Mouse (Mus musculus) T-cell, adult 2 months (primary cell): ENCODE measurements around the gene Wdr37.
"Not testable (repeated sequence)": the region's sequence is repeated elsewhere in the genome, so short reads cannot be mapped to it uniquely, and the experiment has no call there.

Experiments used
- DNase-seq: peaks from one replicate; pipeline ENCODE4 v3.0.0; 2022; ENCODE audit warnings: low spot score

Wdr37 gene

DNA sequence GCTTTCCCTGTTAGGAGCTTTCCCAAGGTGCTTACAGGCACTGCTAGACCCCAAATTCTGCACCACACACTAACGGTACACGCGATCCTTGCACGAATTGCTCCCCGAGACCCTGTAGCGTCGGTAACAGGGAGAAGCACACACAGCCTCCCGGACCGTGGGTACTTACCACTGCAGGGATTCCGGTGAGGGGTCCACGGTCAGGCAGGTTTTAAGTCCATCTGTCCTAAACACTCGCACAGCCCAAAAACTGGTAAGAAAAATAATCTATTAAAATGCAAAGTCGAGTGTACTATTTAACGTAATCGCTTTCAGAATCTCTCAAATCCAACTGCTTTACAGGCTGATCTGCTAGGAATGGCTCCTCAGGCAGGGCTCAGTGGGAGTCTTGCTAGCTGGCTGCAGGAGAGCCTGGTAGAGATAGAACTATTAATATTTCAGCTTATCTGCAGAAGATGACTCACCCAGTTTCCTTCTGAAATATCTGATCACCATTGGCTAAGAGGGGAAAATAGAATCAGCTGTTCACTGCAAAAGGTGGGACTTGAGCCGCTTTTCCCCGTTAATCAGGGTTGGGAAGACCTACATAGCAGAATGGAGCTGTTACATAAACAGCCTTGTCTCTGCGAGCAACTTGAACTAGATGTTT, at the start of gene Wdr37:
TSS of gene Wdr37 (minus strand) at position 596 of the 649 bp plus-strand sequence.
- no peak for DNase-seq

DNA sequence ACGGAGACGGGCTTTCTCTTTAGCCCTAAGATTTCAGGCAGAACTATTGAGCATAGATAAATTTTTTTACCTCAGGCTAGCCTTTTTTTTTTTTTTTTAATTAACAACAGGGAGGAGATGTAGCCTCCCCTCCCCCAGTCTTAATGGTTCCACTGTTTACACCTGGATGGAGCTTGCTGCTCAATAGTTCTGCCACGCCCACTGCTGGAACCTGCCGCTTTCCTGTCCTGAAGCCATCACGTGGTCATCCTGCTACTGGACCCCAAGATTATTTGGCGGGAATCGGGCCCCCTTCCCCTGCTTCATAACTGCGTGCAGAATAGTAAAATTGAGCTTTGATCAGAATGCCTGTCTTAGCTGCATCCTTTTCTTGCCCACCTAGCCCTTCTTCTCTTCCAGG, 42.2 kb upstream of the Wdr37 start:
- not testable (repeated sequence) for DNase-seq

DNA sequence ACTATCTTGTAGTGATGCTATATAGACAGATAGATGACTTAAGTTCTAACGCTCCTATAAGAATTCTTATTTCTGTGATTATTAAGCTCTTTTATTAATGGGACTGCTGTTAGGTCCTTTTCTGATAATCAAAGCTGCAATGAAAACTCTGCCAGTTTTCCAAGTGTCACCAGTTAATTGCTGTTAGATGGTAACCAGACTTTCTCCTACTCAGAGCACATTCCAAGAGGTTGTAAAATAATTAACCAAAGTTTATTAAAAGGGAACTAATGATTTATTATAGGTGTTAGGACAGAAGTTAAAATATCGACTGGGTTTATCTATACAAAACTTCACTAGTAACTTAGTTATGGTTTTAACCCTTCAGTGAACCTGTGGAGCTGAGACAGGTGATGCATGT, 34.3 kb upstream of the Wdr37 start:
- DNase-seq = not testable (repeated sequence)

DNA sequence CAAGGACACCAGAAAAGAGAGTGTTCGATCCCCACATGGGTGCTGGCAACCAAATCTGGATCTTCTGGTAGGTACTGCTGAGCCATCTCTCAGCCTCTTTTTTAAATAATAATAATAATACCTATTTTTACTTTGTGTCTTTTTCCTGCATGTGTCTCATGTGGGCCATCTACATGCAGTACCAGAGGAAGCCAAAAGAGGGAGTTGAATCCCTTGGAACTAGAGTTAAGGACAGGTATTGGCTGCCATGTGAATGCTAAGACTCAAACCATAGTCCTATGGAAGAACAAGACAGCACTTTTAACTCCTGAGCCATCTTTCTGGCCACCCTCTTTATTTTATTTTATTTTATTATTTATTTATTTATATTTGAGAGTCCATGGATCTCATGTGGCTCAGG, 16.9 kb upstream of the Wdr37 start:
- peak; percentile 49 for DNase-seq

DNA sequence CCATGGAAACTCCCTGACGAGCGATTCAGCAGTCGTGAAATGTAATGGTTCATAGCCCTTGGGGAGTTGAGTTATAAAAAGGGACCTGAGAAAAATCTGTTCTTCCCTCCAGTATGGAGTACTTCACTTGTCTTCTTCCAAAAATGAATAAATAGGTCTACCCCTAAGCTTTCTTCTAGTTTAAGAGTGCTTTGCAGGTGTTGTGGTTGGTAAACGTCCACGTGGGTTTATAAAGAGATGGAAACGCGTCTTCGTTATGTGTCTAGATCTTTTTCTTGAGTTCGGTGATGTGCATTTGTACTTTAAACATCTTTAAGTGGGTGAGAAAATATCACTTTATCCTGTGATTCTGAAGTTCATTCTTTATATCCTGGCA, 14.5 kb upstream of the Wdr37 start:
- no peak for DNase-seq

DNA sequence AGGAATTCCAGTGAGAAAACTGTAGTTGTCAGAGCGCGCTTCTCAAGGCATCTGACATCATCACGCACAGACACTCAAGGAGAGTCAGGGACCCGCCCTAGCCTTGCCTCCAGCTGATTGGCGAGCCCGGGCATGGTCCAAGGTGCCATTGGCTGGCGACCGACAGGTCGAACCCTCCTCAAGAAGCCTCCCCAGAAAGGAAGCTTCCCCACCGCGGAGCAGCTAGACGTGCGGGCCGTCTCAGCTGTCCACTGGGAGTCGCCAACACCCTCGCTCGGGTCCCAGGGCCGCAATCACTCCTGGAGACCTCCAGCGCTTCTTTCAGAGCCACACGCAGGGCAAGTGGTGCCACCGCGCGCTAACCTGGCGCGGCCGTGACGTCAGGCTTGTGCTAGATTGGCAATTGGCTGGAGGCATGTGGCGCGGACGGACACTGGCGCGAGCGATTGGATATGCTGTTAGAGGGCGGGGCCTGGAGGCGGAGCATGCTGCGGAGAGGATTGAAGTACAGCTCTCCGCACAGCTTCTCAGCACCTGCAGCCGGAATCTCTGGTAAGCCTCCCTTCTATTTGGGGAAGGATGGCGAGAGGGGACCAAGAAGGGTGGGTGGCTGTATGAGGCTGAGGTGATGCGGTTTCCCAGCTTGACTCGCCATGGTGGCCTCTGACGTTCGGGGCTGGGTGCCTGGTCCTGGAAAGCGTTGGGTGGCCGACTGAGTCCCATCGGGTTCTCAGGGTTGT, 13.9 kb upstream of the Wdr37 start, which contains the start of gene Idi1:
TSS of gene Idi1 (plus strand) at position 57 of the 740 bp plus-strand sequence.
- peak; percentile 96 for DNase-seq

DNA sequence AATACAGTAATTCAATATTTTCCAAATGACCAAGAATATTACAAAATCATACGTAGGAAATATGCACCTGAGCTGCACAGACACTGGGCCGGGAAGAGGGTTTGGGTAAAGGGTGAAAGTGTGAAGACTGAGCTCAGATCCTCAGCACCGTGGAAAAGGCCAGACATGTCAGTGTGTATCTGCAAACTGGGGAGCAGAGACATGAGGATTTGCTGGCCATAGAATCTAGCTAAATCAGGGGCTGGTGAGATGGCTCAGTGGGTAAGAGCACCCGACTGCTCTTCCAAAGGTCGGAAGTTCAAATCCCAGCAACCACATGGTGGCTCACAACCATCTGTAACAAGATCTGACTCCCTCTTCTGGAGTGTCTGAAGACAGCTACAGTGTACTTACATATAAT, 12.2 kb upstream of the Wdr37 start:
- not testable (repeated sequence) for DNase-seq

GRCm38 (mm10) chr13:8881611-8882010, 9.9 kb upstream of the Wdr37 start:
- no peak for DNase-seq

- no peak for DNase-seq
Observed at GRCm38 (mm10) chr13:8873776-8874175, 2.1 kb upstream of the Wdr37 start.

DNA sequence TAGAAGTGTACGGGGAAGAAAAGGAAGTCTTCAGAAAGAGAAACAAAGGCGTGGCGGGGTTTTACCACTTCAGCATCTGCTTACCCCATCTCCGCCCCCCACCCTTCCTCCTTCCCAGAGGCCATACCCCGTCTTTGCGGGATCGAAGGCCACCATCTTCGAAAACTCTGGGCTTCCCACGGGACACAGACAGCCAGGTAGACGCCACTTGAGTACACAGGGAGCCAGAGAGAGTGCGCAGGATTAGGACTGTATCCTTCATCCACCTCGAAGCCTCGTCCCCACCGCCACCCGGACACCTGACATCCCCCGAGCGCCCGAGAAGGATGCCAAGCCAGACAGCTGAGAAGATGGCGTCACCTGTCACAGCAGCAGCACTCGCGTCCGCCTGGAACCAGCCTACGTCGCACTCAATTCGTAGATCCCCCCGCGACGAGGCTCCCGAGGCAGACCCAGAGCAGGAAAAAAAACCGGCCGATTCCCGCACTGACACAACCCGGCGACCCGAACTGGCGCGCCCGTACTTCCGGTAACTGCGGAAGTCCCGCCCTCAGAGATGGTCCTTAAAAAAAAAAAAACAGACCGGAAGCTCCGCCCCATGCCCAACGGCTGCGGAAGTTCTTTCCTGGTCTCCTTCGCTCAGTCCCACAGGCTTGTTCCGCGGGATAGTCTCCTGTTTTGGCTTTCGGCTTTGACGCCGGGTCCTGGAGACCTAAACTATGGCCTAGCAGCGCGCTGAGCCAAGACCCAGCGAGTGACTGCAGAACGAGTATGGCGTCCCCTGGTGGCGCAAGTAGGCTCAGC, 997 bp downstream of the Wdr37 start:
- peak; percentile 84 for DNase-seq

- peak; percentile 51 for DNase-seq
Observed at GRCm38 (mm10) chr13:8870160-8870509, 1.6 kb downstream of the Wdr37 start.

DNA sequence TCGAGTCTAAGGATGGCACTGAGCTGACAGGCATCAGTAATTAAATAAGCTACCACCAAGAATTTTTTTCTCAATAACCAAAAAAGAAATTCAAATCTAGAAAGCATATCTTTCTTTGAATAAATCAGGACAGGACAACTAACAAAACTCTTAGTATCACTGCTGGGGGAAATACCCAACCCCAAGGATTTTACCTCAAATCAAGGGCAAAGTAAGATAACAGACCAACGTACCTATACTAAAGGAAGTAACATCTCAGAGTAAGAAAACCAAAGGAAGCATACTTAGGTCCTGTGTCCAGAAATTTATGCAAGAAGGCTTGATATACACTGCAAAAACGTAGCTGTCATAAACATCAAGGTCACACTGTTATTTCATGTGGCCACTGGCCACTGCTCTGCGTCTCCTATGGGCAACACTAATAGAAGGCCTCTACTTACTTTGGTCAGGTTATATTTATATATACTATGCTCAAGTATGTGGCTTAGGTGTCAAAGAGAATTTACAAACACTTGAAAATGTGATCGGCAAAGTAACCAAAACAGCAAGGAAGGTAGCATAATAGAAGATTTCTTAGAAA, 2.0 kb downstream of the Wdr37 start:
- DNase-seq = no peak

DNA sequence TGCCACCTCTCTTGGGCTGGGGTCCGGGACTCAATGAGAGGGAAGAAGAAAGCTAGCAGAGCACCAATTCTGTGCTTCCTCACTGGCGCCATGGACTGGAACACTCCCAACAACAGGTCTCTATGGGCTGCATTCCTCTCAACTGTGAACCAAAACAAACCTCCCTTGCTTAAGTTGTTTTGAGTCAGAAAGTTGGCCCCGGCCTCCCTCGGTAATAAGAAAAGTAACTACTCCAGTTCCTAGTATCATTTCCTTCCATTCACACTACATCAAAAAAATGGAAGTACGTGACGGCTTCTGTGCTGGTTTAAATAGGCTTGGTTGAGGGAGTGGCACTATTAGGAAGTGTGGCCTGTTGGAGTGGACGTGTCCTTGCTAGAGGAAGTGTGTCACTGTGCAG, 5.1 kb downstream of the Wdr37 start:
- DNase-seq = no peak

DNA sequence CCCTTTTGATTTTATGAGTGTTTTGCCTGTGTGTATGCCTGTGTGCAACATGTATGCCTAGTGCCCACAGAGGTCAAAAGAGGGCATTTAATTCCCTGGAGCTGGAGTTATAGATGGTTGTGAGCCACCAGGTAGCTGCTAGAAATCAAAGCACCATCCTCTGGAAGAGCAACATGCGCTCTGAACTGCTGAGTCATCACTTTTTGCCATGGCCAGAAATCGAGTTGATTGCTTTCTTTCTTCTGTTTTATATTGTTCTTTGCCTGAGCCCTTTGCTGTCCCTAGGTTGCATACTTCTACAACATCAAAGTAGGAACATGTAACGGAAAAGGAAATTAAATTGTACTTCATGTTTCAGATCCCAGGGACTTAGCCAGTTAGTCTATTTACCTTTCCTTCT, 6.7 kb downstream of the Wdr37 start:
- DNase-seq = no peak

GRCm38 (mm10) chr13:8860861-8861260, 10.8 kb downstream of the Wdr37 start:
- DNase-seq = no peak

- DNase-seq = no peak
Observed at GRCm38 (mm10) chr13:8858453-8858852, 13.3 kb downstream of the Wdr37 start.

- DNase-seq = no peak
Observed at GRCm38 (mm10) chr13:8854769-8855168, 16.9 kb downstream of the Wdr37 start.

- no peak for DNase-seq
Observed at GRCm38 (mm10) chr13:8853424-8853823, 18.3 kb downstream of the Wdr37 start.

GRCm38 (mm10) chr13:8849311-8849710, 22.4 kb downstream of the Wdr37 start:
- DNase-seq = no peak

- peak; percentile 28 for DNase-seq
Observed at GRCm38 (mm10) chr13:8847702-8848101, 24.0 kb downstream of the Wdr37 start.

DNA sequence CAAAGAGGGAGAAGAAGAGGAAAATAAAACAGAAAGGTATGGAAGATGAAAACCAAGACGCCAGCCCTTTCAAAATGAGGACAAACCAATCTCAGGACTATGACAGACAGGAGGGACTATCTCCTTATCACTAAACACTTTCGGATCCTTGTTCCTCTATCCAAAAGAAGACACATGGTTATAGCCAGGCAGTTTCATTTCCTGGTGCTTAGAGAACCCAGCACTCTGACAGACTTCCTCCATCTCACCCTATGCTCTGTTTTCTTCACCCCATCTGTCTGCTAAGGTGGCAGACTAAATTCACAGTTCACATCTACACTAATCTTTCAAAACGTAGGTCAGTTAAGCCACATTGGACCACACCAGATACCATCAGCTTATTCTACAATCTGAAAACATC, 29.4 kb downstream of the Wdr37 start:
- no peak for DNase-seq

DNA sequence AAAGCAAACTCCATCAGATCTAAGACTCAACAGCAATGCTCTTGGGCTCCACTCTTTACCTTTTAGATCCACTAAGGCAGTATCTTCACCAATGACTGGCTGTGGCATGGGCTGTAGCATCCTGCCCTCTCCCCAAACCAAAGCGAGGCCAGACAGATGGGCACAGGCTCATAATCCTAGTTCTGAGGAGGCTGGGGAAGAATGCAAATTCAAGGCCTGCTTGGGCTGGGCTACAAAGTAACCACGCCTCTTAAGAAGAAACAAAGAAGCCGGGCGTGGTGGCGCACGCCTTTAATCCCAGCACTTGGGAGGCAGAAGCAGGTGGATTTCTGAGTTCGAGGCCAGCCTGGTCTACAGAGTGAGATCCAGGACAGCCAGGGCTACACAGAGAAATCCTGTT, 29.9 kb downstream of the Wdr37 start:
- DNase-seq = not testable (repeated sequence)

GRCm38 (mm10) chr13:8840941-8841340, 30.8 kb downstream of the Wdr37 start:
- DNase-seq = no peak
